Mouse (Mus musculus): ENCODE results near the gene Tbc1d5.

GRCm38 (mm10) chr17:50762231-50762630, 416.9 kb downstream of the Tbc1d5 start:
- TF ChIP-seq CTCF (IDR thresholded peaks at IDR 0.05; ENCODE audit: control insufficient read depth, insufficient read depth, insufficient read length), result no peak
- TF ChIP-seq USF1 (IDR thresholded peaks at IDR 0.05; ENCODE audit: low read depth), result no peak
- no peak for TF ChIP-seq MYOD1 (IDR thresholded peaks at IDR 0.05; ENCODE audit: control insufficient read depth, insufficient read length, low read depth)
- TF ChIP-seq CEBPB (IDR thresholded peaks at IDR 0.05; ENCODE audit: low read depth), result no peak
- TF ChIP-seq MAX (IDR thresholded peaks at IDR 0.05), result no peak
- no peak for TF ChIP-seq MYOG (IDR thresholded peaks at IDR 0.05; ENCODE audit: control insufficient read depth, extremely low read depth, insufficient read length)
- TF ChIP-seq FOSL1 (IDR thresholded peaks at IDR 0.05; ENCODE audit: insufficient read depth, low read length, poor library complexity, severe bottlenecking), result no peak
